Mouse (Mus musculus) cortical plate, adult 2 months (tissue): ENCODE results near the gene Chrm4. TPM values are rescaled to one million over a fixed set of nuclear protein-coding genes. Genes with fewer than 3 reads are reported as not detected.

ENCODE experiments used
- H3K27ac ChIP-seq: fragments of 200-500 bp; 2 replicates; pipeline ENCODE4 v1.5.1; 2012; ENCODE audit warnings: low read length, control low read depth, inconsistent platforms; ENCODE audit not compliant: insufficient read depth
- H3K4me1 ChIP-seq: fragments of 200-500 bp; 2 replicates; pipeline ENCODE4 v1.6.1; 2011; ENCODE audit warnings: low read length; ENCODE audit not compliant: control insufficient read depth, insufficient read depth
- H3K4me3 ChIP-seq: fragments of 200-500 bp; 2 replicates; pipeline ENCODE4 v1.5.1; 2011; ENCODE audit warnings: mild to moderate bottlenecking, low read length, control low read depth; ENCODE audit not compliant: insufficient read depth
- CTCF ChIP-seq: fragments of 200-500 bp; IDR thresholded peaks from 2 replicates; pipeline ENCODE4 v1.5.1; 2011; ENCODE audit warnings: mild to moderate bottlenecking, control low read depth, low read length; ENCODE audit not compliant: insufficient read depth; ENCODE audit errors: extremely low read depth
- POLR2A ChIP-seq: fragments of 200-500 bp; IDR thresholded peaks from 2 replicates; pipeline ENCODE4 v1.6.1; 2011; ENCODE audit warnings: mild to moderate bottlenecking, low read length, control low read depth; ENCODE audit not compliant: insufficient read depth; ENCODE audit errors: extremely low read depth
- polyA plus RNA-seq: library from polyadenylated mRNA; depleted of rRNA; stranded (reverse); fragments of >200 nt; gene quantifications from 2 replicates; pipeline ENCODE4 v1.2.3, GENCODE M21; 2012

The Chrm4 gene
- polyA plus RNA-seq, 1 experiment = 45.0 TPM

- Histone ChIP-seq H3K4me3 (peak overlapping the region; percentile 85), H3K27ac (peak overlapping the region; percentile 13; the same call in 1 of the 2 replicates), H3K4me1 (peaks cover 7% of the 10 kb centered on the region)
- TF ChIP-seq CTCF = no peak
- TF ChIP-seq POLR2A = no peak
Observed at GRCm38 (mm10) chr2:91921181-91921789, 5.8 kb upstream of the Chrm4 start.

- H3K4me1 ChIP-seq = peaks cover 7% of the 10 kb centered on the region
- peak overlapping the region; percentile 38; the same call in 1 of the 2 replicates for H3K27ac ChIP-seq
- TF ChIP-seq CTCF (peak; percentile 17; the same call in 1 of the 2 replicates), POLR2A (peak; percentile 82)
- peak overlapping the region; percentile 85 for H3K4me3 ChIP-seq
Observed at GRCm38 (mm10) chr2:91921790-91922570, 5.1 kb upstream of the Chrm4 start.

GRCm38 (mm10) chr2:91922586-91923414 lies 4.2 kb upstream of the Chrm4 start:
- TF ChIP-seq POLR2A = no peak
- no peak for TF ChIP-seq CTCF
- Histone ChIP-seq H3K27ac (peak overlapping the region; percentile 38; the same call in 1 of the 2 replicates), H3K4me1 (peaks cover 7% of the 10 kb centered on the region), H3K4me3 (peak overlapping the region; percentile 85)

- TF ChIP-seq CTCF = peak; percentile 69
- no peak for TF ChIP-seq POLR2A
- Histone ChIP-seq H3K27ac (peak overlapping the region; percentile 38; the same call in 1 of the 2 replicates), H3K4me3 (peak overlapping the region; percentile 85), H3K4me1 (peaks cover 9% of the 10 kb centered on the region)
Observed at GRCm38 (mm10) chr2:91923415-91924337, 3.4 kb upstream of the Chrm4 start.

- TF ChIP-seq POLR2A = no peak
- no peak for TF ChIP-seq CTCF
- Histone ChIP-seq H3K4me3 (peak overlapping the region; percentile 85), H3K27ac (peak overlapping the region; percentile 80; the same call in 1 of the 2 replicates), H3K4me1 (peaks cover 9% of the 10 kb centered on the region)
Observed at GRCm38 (mm10) chr2:91924726-91925125, 2.3 kb upstream of the Chrm4 start.

GRCm38 (mm10) chr2:91925442-91925841 lies 1.6 kb upstream of the Chrm4 start:
- Histone ChIP-seq H3K27ac (peak overlapping the region; percentile 80; the same call in 1 of the 2 replicates), H3K4me1 (peaks cover 9% of the 10 kb centered on the region), H3K4me3 (peak overlapping the region; percentile 85)
- TF ChIP-seq POLR2A (0 out of 2 replicates have a peak, but pooled peaks have one; percentile 19), CTCF (no peak)

- Histone ChIP-seq H3K4me1 (peaks cover 9% of the 10 kb centered on the region), H3K27ac (no peak overlapping the region), H3K4me3 (no peak overlapping the region)
- TF ChIP-seq CTCF (peak; percentile 36), POLR2A (no peak)
Observed at GRCm38 (mm10) chr2:91927826-91928533, 931 bp downstream of the Chrm4 start.
